Mouse (Mus musculus) gastrocnemius, postnatal 14 days (tissue): ENCODE data around the gene Gm10378. TPM values are rescaled to one million over a fixed set of nuclear protein-coding genes. Genes with fewer than 3 reads are reported as not detected.
"Not testable (repeated sequence)": the region's sequence is repeated elsewhere in the genome, so short reads cannot be mapped to it uniquely, and the experiment has no call there.

Experiments
- DNase-seq: peaks from one replicate; pipeline ENCODE4 v3.0.0; 2021; ENCODE audit warnings: mixed read lengths
- intact Hi-C: fragments of 180-260 bp; cut with DNase I; formaldehyde crosslinking; loops from one replicate; pipeline ENCODE4 v1.15.1; 2025; ENCODE audit warnings: low total_unique reads
- long read RNA-seq, 2 experiments: library from polyadenylated mRNA; stranded (forward); transcript quantifications; one replicate each; pipeline ENCODE4 v2.0.0; 2021
- microRNA-seq, 2 experiments: library from miRNA; unstranded; fragments of <30 nt; microRNA quantifications; one replicate each; pipeline ENCODE4 v1.2.0; 2021
- total RNA-seq, 2 experiments: library from RNA; stranded (reverse); gene quantifications; 2 replicates each; pipeline ENCODE4 v1.2.3; 2021

Gm10378 gene
- total RNA-seq = not detected
- long read RNA-seq, experiment 1 = 0 reads
- long read RNA-seq, experiment 2 = 0 reads

DNA sequence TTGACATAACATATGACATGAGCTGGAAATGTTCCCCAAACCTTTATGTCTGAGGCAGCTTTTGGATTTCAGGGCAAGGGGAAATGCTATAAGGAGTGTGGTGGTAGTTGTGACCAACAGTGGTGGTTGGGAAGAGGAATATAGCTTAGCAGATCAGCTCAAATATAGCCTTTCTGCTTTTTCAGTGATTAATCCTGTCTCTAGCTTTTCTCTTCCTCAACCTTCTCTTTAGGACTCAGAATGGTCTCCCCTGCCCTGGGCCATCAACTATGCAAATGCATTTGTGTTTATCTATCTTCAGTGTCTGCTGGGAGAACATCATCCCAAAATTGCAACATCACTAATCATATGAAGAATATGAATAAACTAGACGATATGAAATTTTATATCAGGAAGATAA, at the start of gene Gm10378:
TSS of gene Gm10378 (plus strand) at position 301 of the 400 bp plus-strand sequence.
- intact Hi-C loops, DNase-seq: not testable (repeated sequence)

DNA sequence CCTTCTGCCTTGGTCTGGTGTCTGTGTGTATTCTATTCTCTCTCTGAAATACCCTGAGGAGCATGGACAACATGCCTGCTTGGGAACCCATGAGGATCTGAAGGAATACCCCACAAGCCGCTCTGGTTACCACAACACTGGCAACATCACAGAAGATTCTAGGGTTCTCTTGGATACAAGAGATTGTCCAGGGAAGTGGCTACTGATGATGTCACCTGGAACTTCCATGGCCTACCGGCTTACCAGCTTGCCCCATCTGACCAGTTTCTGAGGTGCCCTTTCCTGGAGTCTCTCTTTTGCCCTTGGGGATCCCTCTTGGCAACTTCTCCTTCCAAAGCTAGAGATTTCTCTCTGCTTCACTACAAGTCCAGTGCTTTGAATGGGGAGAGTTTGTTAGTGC, 13.9 kb upstream of the Gm10378 start, which contains the start of gene Gm3633:
TSS of gene Gm3633 (minus strand) at position 101 of the 400 bp plus-strand sequence.
- intact Hi-C loops, DNase-seq: not testable (repeated sequence)

Small RNA genes lying within 50 kb of the gene (microRNA-seq; reads per million reads assigned to microRNA genes)
- gene Gm23620 = 0 reads per million in 2 experiments
- gene Gm25228 = 0 reads per million in 2 experiments

Other genes starting within 250 kb of the Gm10378 start
- not detected for gene Gm8005, start 216.3 kb upstream of the Gm10378 start, total RNA-seq
- gene Gm8011, start 192.1 kb upstream of the Gm10378 start, total RNA-seq = not detected
- not detected for gene Gm8020, start 153.6 kb upstream of the Gm10378 start, total RNA-seq
- gene Gm8024, start 131.7 kb upstream of the Gm10378 start, total RNA-seq = not detected
- not detected for gene Gm17124, start 56.1 kb upstream of the Gm10378 start, total RNA-seq
- not detected for gene Gm3633, start 14.0 kb upstream of the Gm10378 start, total RNA-seq
- gene Gm3015, start 112.9 kb downstream of the Gm10378 start, total RNA-seq = not detected
- gene Gm10377, start 142.0 kb downstream of the Gm10378 start, total RNA-seq = not detected
- gene Gm21977, start 197.5 kb downstream of the Gm10378 start, total RNA-seq = not detected